Mouse (Mus musculus) E14TG2a.4 (cell line): ENCODE results near the gene Mbtps2.
A peak's percentile ranks its signal among the peaks of the same experiment; 100 is the strongest.

Experiments used
- H3K27me3 ChIP-seq: 2 replicates; pipeline ENCODE4 v1.6.1; 2014; ENCODE audit warnings: low read length, control low read depth; ENCODE audit not compliant: insufficient read depth
- H3K36me3 ChIP-seq: 2 replicates; pipeline ENCODE4 v1.6.1; 2014; ENCODE audit warnings: low read length, control low read depth; ENCODE audit not compliant: insufficient read depth
- H3K4me1 ChIP-seq: replicated peaks from 2 replicates; pipeline ENCODE4 v1.6.1; 2014; ENCODE audit warnings: low read depth, low read length, control low read depth
- H3K4me3 ChIP-seq: replicated peaks from 2 replicates; pipeline ENCODE4 v1.5.1; 2014; ENCODE audit warnings: mild to moderate bottlenecking, low read length
- H3K9me3 ChIP-seq: 2 replicates; pipeline ENCODE4 v1.6.1; 2014; ENCODE audit warnings: low read length, control low read depth
- CTCF ChIP-seq: conservative IDR thresholded peaks from 2 replicates; pipeline ENCODE4 v1.5.1; 2014; ENCODE audit warnings: low read length
- NANOG ChIP-seq: IDR thresholded peaks from 2 replicates; pipeline ENCODE4 v1.6.1; 2014; ENCODE audit warnings: borderline replicate concordance, low read length, mixed read lengths
- POU5F1 ChIP-seq: IDR thresholded peaks from 2 replicates; pipeline ENCODE4 v1.6.1; 2014; ENCODE audit warnings: low read length, borderline replicate concordance

The Mbtps2 gene

DNA sequence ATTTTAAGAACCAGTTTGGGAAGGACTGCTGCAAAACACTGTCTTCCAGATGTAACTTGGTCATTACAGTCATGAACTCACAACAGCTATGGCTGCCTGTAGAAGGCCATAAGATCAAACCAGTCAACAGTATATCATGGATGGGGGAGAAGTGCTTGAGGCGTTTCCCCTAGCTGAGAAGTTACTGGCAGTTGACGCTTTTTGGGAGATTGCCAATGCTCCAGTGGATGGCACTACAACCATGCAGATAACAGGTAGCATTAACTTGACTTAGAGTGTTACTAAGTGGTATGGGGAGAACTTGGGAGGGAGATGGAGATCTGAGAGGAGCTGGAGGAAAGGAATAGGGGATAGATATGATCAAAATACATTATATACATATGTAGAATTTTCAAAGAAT is 23.8 kb downstream of the Mbtps2 start:
- Histone ChIP-seq H3K27me3 (no peaks in the 10 kb centered on the region), H3K36me3 (peaks cover 39% of the 10 kb centered on the region), H3K4me3 (no peak overlapping the region), H3K9me3 (no peaks in the 10 kb centered on the region), H3K4me1 (peaks cover 14% of the 10 kb centered on the region)
- TF ChIP-seq CTCF (no peak), POU5F1 (no peak), NANOG (no peak)

GRCm38 (mm10) chrX:157568840-157569239 is 29.7 kb downstream of the Mbtps2 start, which contains the start of gene Yy2:
Gene Yy2, minus strand, starts transcription at chrX:157568985.
- TF ChIP-seq CTCF, result no peak
- TF ChIP-seq NANOG, result no peak
- TF ChIP-seq POU5F1, result no peak
- H3K9me3 ChIP-seq, result no peaks in the 10 kb centered on the region
- H3K36me3 ChIP-seq, result peaks cover 35% of the 10 kb centered on the region
- H3K4me3 ChIP-seq, result peak within 1 kb of the TSS; percentile 78
- H3K27me3 ChIP-seq, result no peaks in the 10 kb centered on the region
- peaks cover 9% of the 10 kb centered on the region for H3K4me1 ChIP-seq

GRCm38 (mm10) chrX:157563794-157564193 is 34.7 kb downstream of the Mbtps2 start:
- Histone ChIP-seq H3K4me3 (no peak overlapping the region), H3K9me3 (no peaks in the 10 kb centered on the region), H3K36me3 (peaks cover 29% of the 10 kb centered on the region), H3K4me1 (peaks cover 13% of the 10 kb centered on the region), H3K27me3 (no peaks in the 10 kb centered on the region)
- peak; percentile 38 for TF ChIP-seq CTCF
- TF ChIP-seq POU5F1, result no peak

DNA sequence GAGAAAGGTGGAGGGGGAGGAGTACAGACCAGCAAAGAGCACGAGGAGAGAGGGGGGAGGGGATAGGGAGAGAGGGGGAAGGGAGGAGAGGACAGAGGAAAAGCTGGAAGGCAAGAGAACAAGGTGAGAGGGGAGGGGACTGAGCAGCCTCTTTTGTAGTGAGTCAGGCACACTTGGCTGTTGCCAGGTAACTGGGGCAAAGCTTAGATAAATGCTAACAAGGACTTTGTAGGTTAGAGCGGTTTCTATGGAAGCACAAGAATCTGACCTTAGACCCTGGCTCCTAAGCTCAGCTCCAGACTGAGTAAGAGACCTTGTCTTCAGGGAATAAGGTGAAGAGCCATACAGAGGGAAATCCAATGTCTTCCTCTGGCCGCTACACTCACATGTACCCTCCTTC is 51.4 kb downstream of the Mbtps2 start:
- H3K27me3 ChIP-seq, result no peaks in the 10 kb centered on the region
- TF ChIP-seq NANOG (no peak), CTCF (no peak), POU5F1 (no peak)
- no peak overlapping the region for H3K4me3 ChIP-seq
- H3K4me1 ChIP-seq, result peaks cover 27% of the 10 kb centered on the region
- H3K36me3 ChIP-seq, result peaks cover 5% of the 10 kb centered on the region
- no peaks in the 10 kb centered on the region for H3K9me3 ChIP-seq

DNA sequence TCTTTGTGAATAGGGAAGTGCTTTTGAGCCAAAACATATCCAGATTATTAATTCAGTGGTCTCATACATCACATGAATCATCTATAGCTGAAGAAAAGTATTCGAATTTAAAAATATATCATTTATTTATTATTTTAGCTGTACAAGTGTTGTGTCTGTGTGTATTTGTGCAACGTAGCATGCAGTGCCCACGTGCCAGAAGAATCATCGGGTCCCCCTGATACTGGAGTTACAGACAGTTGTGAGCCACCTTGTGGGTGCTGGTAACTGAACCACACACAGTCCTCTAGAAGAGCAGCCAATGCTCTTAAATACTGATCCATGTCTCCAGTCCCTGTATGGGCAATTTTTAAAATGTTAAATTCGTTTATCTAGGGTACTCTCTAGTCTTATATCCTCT is 92.1 kb downstream of the Mbtps2 start:
- no peaks in the 10 kb centered on the region for H3K36me3 ChIP-seq
- TF ChIP-seq CTCF, result no peak
- TF ChIP-seq NANOG, result no peak
- no peak for TF ChIP-seq POU5F1
- no peak overlapping the region for H3K4me3 ChIP-seq
- H3K9me3 ChIP-seq, result no peaks in the 10 kb centered on the region
- no peaks in the 10 kb centered on the region for H3K4me1 ChIP-seq
- peaks cover 3% of the 10 kb centered on the region; the same call in 1 of the 2 replicates for H3K27me3 ChIP-seq

DNA sequence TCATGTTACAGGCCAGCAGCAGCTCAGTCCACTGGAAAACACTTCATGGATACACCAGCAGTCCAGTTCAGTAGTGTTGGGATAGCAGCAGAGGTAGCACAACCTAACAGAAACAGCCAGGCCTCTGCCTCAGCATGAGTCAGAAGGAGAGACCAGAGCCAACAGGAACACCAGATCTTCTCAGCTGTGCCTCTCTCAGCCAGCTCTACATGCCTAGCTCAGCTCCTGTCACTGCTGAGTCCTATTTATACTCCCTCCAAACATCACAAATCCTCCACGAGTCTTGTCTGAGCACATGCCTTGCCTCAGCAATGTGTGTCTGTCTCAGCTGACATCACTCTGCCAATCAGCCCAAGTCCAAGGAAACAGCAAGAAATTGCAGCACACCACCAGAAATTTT is 94.0 kb downstream of the Mbtps2 start:
- Histone ChIP-seq H3K9me3 (no peaks in the 10 kb centered on the region), H3K27me3 (peaks cover 3% of the 10 kb centered on the region; the same call in 1 of the 2 replicates), H3K36me3 (no peaks in the 10 kb centered on the region), H3K4me3 (no peak overlapping the region), H3K4me1 (no peaks in the 10 kb centered on the region)
- TF ChIP-seq NANOG (no peak), CTCF (no peak), POU5F1 (no peak)

GRCm38 (mm10) chrX:157501871-157502270 is 96.6 kb downstream of the Mbtps2 start:
- Histone ChIP-seq H3K4me1 (no peaks in the 10 kb centered on the region), H3K36me3 (no peaks in the 10 kb centered on the region), H3K4me3 (no peak overlapping the region), H3K27me3 (peaks cover 3% of the 10 kb centered on the region; the same call in 1 of the 2 replicates), H3K9me3 (no peaks in the 10 kb centered on the region)
- no peak for TF ChIP-seq NANOG
- no peak for TF ChIP-seq POU5F1
- TF ChIP-seq CTCF, result no peak

- Histone ChIP-seq H3K27me3 (peaks cover 7% of the 10 kb centered on the region), H3K4me3 (no peak overlapping the region), H3K36me3 (no peaks in the 10 kb centered on the region), H3K4me1 (no peaks in the 10 kb centered on the region), H3K9me3 (no peaks in the 10 kb centered on the region)
- TF ChIP-seq NANOG (no peak), CTCF (no peak)
These were observed 98.5 kb downstream of the Mbtps2 start for GRCm38 (mm10) chrX:157500004-157500403.

GRCm38 (mm10) chrX:157493159-157493558 is 105.4 kb downstream of the Mbtps2 start:
- Histone ChIP-seq H3K36me3 (no peaks in the 10 kb centered on the region), H3K4me1 (peaks cover 23% of the 10 kb centered on the region), H3K27me3 (peaks cover 11% of the 10 kb centered on the region), H3K9me3 (no peaks in the 10 kb centered on the region), H3K4me3 (no peak overlapping the region)
- TF ChIP-seq CTCF (no peak), POU5F1 (no peak), NANOG (no peak)
